Mouse (Mus musculus): ENCODE data around the gene Immp2l. TPM values are rescaled to one million over a fixed set of nuclear protein-coding genes. Genes with fewer than 3 reads are reported as not detected.
A peak's percentile ranks its signal among the peaks of the same experiment; 100 is the strongest.
"Not testable (repeated sequence)": the region's sequence is repeated elsewhere in the genome, so short reads cannot be mapped to it uniquely, and the experiment has no call there.

Immp2l gene
- total RNA-seq (2022): 10 to 100 TPM in 1 of 4 experiments, 1 to 10 TPM in 3; 5.6 to 10.6 (median 8.0) TPM

GRCm38 (mm10) chr12:41023511-41024421 lies at the start of gene Immp2l:
TSS of gene Immp2l (plus strand) at chr12:41024090.
- peak; percentile 84 to 89 for DNase-seq (ENCODE audit: low spot score in 2 of 2)

- DNase-seq (ENCODE audit: low spot score in 2 of 2): no peak
Measured at GRCm38 (mm10) chr12:40978719-40979500, 45.0 kb upstream of the Immp2l start.

- DNase-seq (ENCODE audit: low spot score in 2 of 2): no peak
Measured at GRCm38 (mm10) chr12:40979716-40980115, 44.2 kb upstream of the Immp2l start.

- no peak for DNase-seq (ENCODE audit: low spot score in 2 of 2)
Measured at GRCm38 (mm10) chr12:40980160-40980559, 43.7 kb upstream of the Immp2l start.

- no peak for DNase-seq (ENCODE audit: low spot score in 2 of 2)
Measured at GRCm38 (mm10) chr12:40983021-40983420, 40.9 kb upstream of the Immp2l start.

GRCm38 (mm10) chr12:40984735-40985134 lies 39.2 kb upstream of the Immp2l start:
- no peak for DNase-seq (ENCODE audit: low spot score in 2 of 2)

GRCm38 (mm10) chr12:40985791-40986190 lies 38.1 kb upstream of the Immp2l start:
- DNase-seq (ENCODE audit: low spot score in 2 of 2): no peak

- DNase-seq (ENCODE audit: low spot score in 2 of 2): no peak
Measured at GRCm38 (mm10) chr12:40988311-40989065, 35.4 kb upstream of the Immp2l start.

- no peak for DNase-seq (ENCODE audit: low spot score in 2 of 2)
Measured at GRCm38 (mm10) chr12:40991647-40992046, 32.2 kb upstream of the Immp2l start.

- not testable (repeated sequence) for DNase-seq (ENCODE audit: low spot score in 2 of 2)
Measured at GRCm38 (mm10) chr12:40992237-40992636, 31.7 kb upstream of the Immp2l start.

GRCm38 (mm10) chr12:40994846-40995245 lies 29.0 kb upstream of the Immp2l start:
- no peak for DNase-seq (ENCODE audit: low spot score in 2 of 2)

- DNase-seq (ENCODE audit: low spot score in 2 of 2): no peak
Measured at GRCm38 (mm10) chr12:40995618-40996370, 28.1 kb upstream of the Immp2l start.

- no peak for DNase-seq (ENCODE audit: low spot score in 2 of 2)
Measured at GRCm38 (mm10) chr12:41022516-41022915, 1.4 kb upstream of the Immp2l start.

GRCm38 (mm10) chr12:41024512-41024911 lies 622 bp downstream of the Immp2l start:
- no peak for DNase-seq (ENCODE audit: low spot score in 2 of 2)

- no peak for DNase-seq (ENCODE audit: low spot score in 2 of 2)
Measured at GRCm38 (mm10) chr12:41027485-41027884, 3.6 kb downstream of the Immp2l start.

GRCm38 (mm10) chr12:41031119-41031518 lies 7.2 kb downstream of the Immp2l start:
- DNase-seq (ENCODE audit: low spot score in 2 of 2): no peak

GRCm38 (mm10) chr12:41033196-41033595 lies 9.3 kb downstream of the Immp2l start:
- DNase-seq (ENCODE audit: low spot score in 2 of 2): no peak

- no peak for DNase-seq (ENCODE audit: low spot score in 2 of 2)
Measured at GRCm38 (mm10) chr12:41039834-41040233, 15.9 kb downstream of the Immp2l start.

- no peak for DNase-seq (ENCODE audit: low spot score in 2 of 2)
Measured at GRCm38 (mm10) chr12:41041737-41042136, 17.8 kb downstream of the Immp2l start.

- no peak for DNase-seq (ENCODE audit: low spot score in 2 of 2)
Measured at GRCm38 (mm10) chr12:41044493-41045132, 20.7 kb downstream of the Immp2l start.
